In genomic region chr13:112140871-112141270, GRCm38 (mm10) we compare ENCODE assay signal across 16 mouse cellular contexts.
"Had no signal": no experiment of that assay in that cellular context is flagged by ENCODE, and none has a peak within 500 bp of the region (broad histone marks: within the 10 kb centered on the region; RNA-seq: fewer than 3 reads in every experiment).

No protein-coding gene starts in this region.

- DNase-seq: heart, postnatal 10 days; heart, postnatal 14 days; heart, postnatal 36 days; heart, postnatal 4 days; kidney, adult 11 months; kidney, adult 18-20 months; kidney, adult 2 months; kidney, adult 8-10 months; kidney, adult 9 months; kidney, postnatal 10 days; kidney, postnatal 14 days; kidney, postnatal 25 days; kidney, postnatal 36 days; kidney, postnatal 4 days; layer of hippocampus, adult 9-11 months; layer of hippocampus, postnatal 36 days had no signal
